Mouse (Mus musculus): ENCODE data around the gene Rftn1. TPM values are rescaled to one million over a fixed set of nuclear protein-coding genes. Genes with fewer than 3 reads are reported as not detected.

The Rftn1 gene
- total and polyA plus RNA-seq, 3 experiments: 52.5 to 80.6 (median 60.5) TPM

- no peak overlapping the region for H3K9ac ChIP-seq (ENCODE audit: insufficient read depth, low read depth)
- H3K4me1 ChIP-seq (ENCODE audit: control insufficient read depth in 1 of 2, insufficient read depth in 2 of 2): peaks cover 63 to 98% of the 10 kb centered on the region in 2 experiments
- in situ Hi-C loops (cut with MboI; ENCODE audit: low pct_ligation_motif_present, low pct_unique_long_range_greater_than_20kb, low sequenced_read_pairs): no loop called here
- H3K4me3 ChIP-seq (replicated peaks in 1 of 3; ENCODE audit: low read depth in 2 of 3, low read length in 2 of 3, poor library complexity in 1 of 3): no peak overlapping the region
- H3K27ac ChIP-seq (ENCODE audit: insufficient read depth, low read depth): peak overlapping the region; percentile 2
- H3K36me3 ChIP-seq (replicated peaks in 1 of 2; ENCODE audit: control insufficient read depth in 1 of 2, insufficient read depth in 1 of 2, low read length in 1 of 2): peaks cover 44 to 94% of the 10 kb centered on the region in 2 experiments
- H3K9me3 ChIP-seq (replicated peaks; ENCODE audit: low read length): no peaks in the 10 kb centered on the region
- dilution Hi-C loops (cut with MboI; ENCODE audit: extremely low pct_ligation_motif_present, extremely low pct_unique_long_range_greater_than_20kb, low sequenced_read_pairs): no loop called here
- TF ChIP-seq USF2 (conservative IDR thresholded peaks at IDR 0.05; ENCODE audit: low read depth, low read length) (no peak), SMC3 (IDR thresholded peaks at IDR 0.05; ENCODE audit: low read depth, low read length) (no peak), MXI1 (IDR thresholded peaks at IDR 0.05; ENCODE audit: low read depth, low read length) (no peak), ZKSCAN1 (IDR thresholded peaks at IDR 0.05; ENCODE audit: borderline replicate concordance, low read depth, low read length) (no peak), CTCF (conservative IDR thresholded peaks at IDR 0.05 in 1 of 2, IDR thresholded peaks at IDR 0.05 in 1 of 2; ENCODE audit: low read depth in 2 of 2, low read length in 2 of 2) (no peak), MAX (IDR thresholded peaks at IDR 0.05; ENCODE audit: low read length) (no peak), CHD1 (IDR thresholded peaks at IDR 0.05; ENCODE audit: low read depth, low read length) (no peak), NRF1 (IDR thresholded peaks at IDR 0.05; ENCODE audit: low read depth, low read length) (no peak), ZNF384 (IDR thresholded peaks at IDR 0.05; ENCODE audit: low read depth, low read length) (no peak), PAX5 (IDR thresholded peaks at IDR 0.05; ENCODE audit: low read length) (no peak), MAFK (IDR thresholded peaks at IDR 0.05; ENCODE audit: insufficient replicate concordance, low read length) (no peak), EP300 (IDR thresholded peaks at IDR 0.05; ENCODE audit: low read length) (no peak), JUND (conservative IDR thresholded peaks at IDR 0.05; ENCODE audit: low read depth, low read length) (no peak), ZMIZ1 (IDR thresholded peaks at IDR 0.05; ENCODE audit: low read depth, low read length) (no peak), JUN (IDR thresholded peaks at IDR 0.05; ENCODE audit: insufficient read depth, low read depth, low read length) (no peak)
- no peak for DNase-seq (ENCODE audit: extremely low read depth)
- H3K79me2 ChIP-seq (replicated peaks; ENCODE audit: control insufficient read depth, extremely low read depth, insufficient read depth, poor library complexity, severe bottlenecking): peaks cover 76% of the 10 kb centered on the region
- H3K4me2 ChIP-seq (ENCODE audit: insufficient read depth, low read depth, poor library complexity, severe bottlenecking): no peak overlapping the region
- H3K27me3 ChIP-seq (replicated peaks): no peaks in the 10 kb centered on the region
Measured at GRCm38 (mm10) chr17:50197572-50197971, 7.1 kb upstream of the Rftn1 start.

DNA sequence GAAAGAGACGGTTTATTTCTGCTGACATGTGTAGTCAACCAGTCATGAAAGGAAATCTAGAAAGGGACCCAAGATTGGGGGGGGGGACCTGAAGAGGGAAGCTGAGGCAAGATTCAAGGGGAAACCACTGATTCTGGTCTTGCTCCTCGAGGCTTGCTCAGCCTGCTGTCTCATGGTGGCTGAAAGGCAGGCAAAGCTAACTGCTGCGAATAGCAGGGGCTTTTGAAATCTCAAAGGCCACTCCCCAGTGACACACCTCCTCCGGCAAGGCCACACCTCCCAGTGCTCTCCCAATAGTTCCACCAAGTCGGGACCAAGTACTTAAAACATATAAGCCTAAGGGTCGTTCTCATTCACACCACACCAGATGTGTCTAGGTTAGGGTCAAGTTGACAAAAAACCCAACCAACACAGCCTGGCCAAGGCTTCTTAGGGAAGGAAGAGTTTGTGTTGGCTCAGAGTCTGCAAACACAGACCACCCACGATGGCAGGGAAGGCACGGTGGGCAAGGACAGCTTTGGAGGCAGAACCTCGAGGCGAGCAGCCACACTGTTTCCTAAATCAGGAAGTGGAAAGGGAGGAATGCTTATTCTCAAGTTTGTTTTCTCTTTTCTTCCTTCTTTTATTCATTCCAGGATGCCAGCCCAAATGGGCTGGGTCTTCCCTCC lies 5.7 kb upstream of the Rftn1 start:
- Histone ChIP-seq H3K9ac (ENCODE audit: insufficient read depth, low read depth) (no peak overlapping the region), H3K36me3 (replicated peaks in 1 of 2; ENCODE audit: control insufficient read depth in 1 of 2, insufficient read depth in 1 of 2, low read length in 1 of 2) (peaks cover 40 to 86% of the 10 kb centered on the region in 2 experiments), H3K4me2 (ENCODE audit: insufficient read depth, low read depth, poor library complexity, severe bottlenecking) (no peak overlapping the region), H3K9me3 (replicated peaks; ENCODE audit: low read length) (no peaks in the 10 kb centered on the region), H3K4me1 (ENCODE audit: control insufficient read depth in 1 of 2, insufficient read depth in 2 of 2) (peaks cover 59 to 98% of the 10 kb centered on the region in 2 experiments), H3K27ac (ENCODE audit: insufficient read depth, low read depth) (peak overlapping the region; percentile 61), H3K4me3 (replicated peaks in 1 of 3; ENCODE audit: low read depth in 2 of 3, low read length in 2 of 3, poor library complexity in 1 of 3) (no peak overlapping the region), H3K27me3 (replicated peaks) (no peaks in the 10 kb centered on the region), H3K79me2 (replicated peaks; ENCODE audit: control insufficient read depth, extremely low read depth, insufficient read depth, poor library complexity, severe bottlenecking) (peaks cover 74% of the 10 kb centered on the region)
- DNase-seq (ENCODE audit: extremely low read depth): no peak
- in situ Hi-C loops (cut with MboI; ENCODE audit: low pct_ligation_motif_present, low pct_unique_long_range_greater_than_20kb, low sequenced_read_pairs) (no loop called here), dilution Hi-C loops (cut with MboI; ENCODE audit: extremely low pct_ligation_motif_present, extremely low pct_unique_long_range_greater_than_20kb, low sequenced_read_pairs) (no loop called here)
- TF ChIP-seq ETS1 (conservative IDR thresholded peaks at IDR 0.05; ENCODE audit: low read depth, low read length): no peak
- no peak for TF ChIP-seq KAT2A (IDR thresholded peaks at IDR 0.05; ENCODE audit: insufficient replicate concordance, low read length)
- TF ChIP-seq SMC3 (IDR thresholded peaks at IDR 0.05; ENCODE audit: low read depth, low read length): no peak
- TF ChIP-seq TBP (conservative IDR thresholded peaks at IDR 0.05; ENCODE audit: low read depth, low read length): peak; percentile 72; the same call in 1 of the 2 replicates
- TF ChIP-seq ZC3H11A (IDR thresholded peaks at IDR 0.05; ENCODE audit: low read depth, low read length): no peak
- no peak for TF ChIP-seq RAD21 (IDR thresholded peaks at IDR 0.05; ENCODE audit: low read depth, low read length)
- no peak for TF ChIP-seq ELF1 (IDR thresholded peaks at IDR 0.05; ENCODE audit: low read depth, low read length)
- no peak for TF ChIP-seq TCF12 (IDR thresholded peaks at IDR 0.05; ENCODE audit: low read depth, low read length)
- no peak for TF ChIP-seq CHD1 (IDR thresholded peaks at IDR 0.05; ENCODE audit: low read depth, low read length)
- no peak for TF ChIP-seq NRF1 (IDR thresholded peaks at IDR 0.05; ENCODE audit: low read depth, low read length)
- 0 out of 2 replicates have a peak, but pooled peaks have one; percentile 27 for TF ChIP-seq MAX (IDR thresholded peaks at IDR 0.05; ENCODE audit: low read length)
- TF ChIP-seq POLR2A (IDR thresholded peaks at IDR 0.05; ENCODE audit: low read depth, low read length): peak; percentile 56
- no peak for TF ChIP-seq EP300 (IDR thresholded peaks at IDR 0.05; ENCODE audit: low read length)
- TF ChIP-seq JUN (IDR thresholded peaks at IDR 0.05; ENCODE audit: insufficient read depth, low read depth, low read length): no peak
- TF ChIP-seq USF2 (conservative IDR thresholded peaks at IDR 0.05; ENCODE audit: low read depth, low read length): no peak
- no peak for TF ChIP-seq MAFK (IDR thresholded peaks at IDR 0.05; ENCODE audit: insufficient replicate concordance, low read length)
- TF ChIP-seq BHLHE40 (IDR thresholded peaks at IDR 0.05; ENCODE audit: low read depth, low read length): no peak
- no peak for TF ChIP-seq UBTF (IDR thresholded peaks at IDR 0.05; ENCODE audit: low read depth, low read length)
